Mouse (Mus musculus): ENCODE measurements around the gene Stard3nl. TPM values are rescaled to one million over a fixed set of nuclear protein-coding genes. Genes with fewer than 3 reads are reported as not detected.

Gene Stard3nl
- total RNA-seq, 1 experiment from 2014 or later, result 17.1 TPM

Other genes with a start within 250 kb of the Stard3nl start
- 19.0 and 22.5 TPM in 2 replicates for gene Epdr1, start 224.1 kb upstream of the Stard3nl start, total RNA-seq (2017)
- gene Sfrp4, start 227.3 kb upstream of the Stard3nl start, total RNA-seq (2017), result 1.3 and 2.5 TPM in 2 replicates